Mouse (Mus musculus): ENCODE measurements at regions not wholly inside any gene's neighbourhood (a gene's known extent, or its start where the extent isn't known, plus 50 kb on each side); places are given as distances from the start of the nearest gene placed in this dataset.

- 44% methylated on average over 3 of the region's 3 CpGs for WGBS
- no peak for TF ChIP-seq POLR2A (IDR thresholded peaks at IDR 0.05; ENCODE audit: insufficient read depth, low read depth, low read length)
- no peak for TF ChIP-seq CTCF (IDR thresholded peaks at IDR 0.05; ENCODE audit: insufficient read depth, low read depth, low read length)
- H3K4me1 ChIP-seq (ENCODE audit: control insufficient read depth, insufficient read depth, low read length): no peaks in the 10 kb centered on the region
- no peak overlapping the region for H3K27ac ChIP-seq (ENCODE audit: insufficient read depth, low read depth, low read length)
- H3K4me3 ChIP-seq (ENCODE audit: insufficient read depth, low read depth, low read length): no peak overlapping the region
These were observed 988.5 kb upstream of the Tenm2 start for GRCm38 (mm10) chr11:38224300-38224699.

- 44% methylated on average over 2 of the region's 2 CpGs for WGBS
- H3K27ac ChIP-seq (ENCODE audit: insufficient read depth, low read depth, low read length): no peak overlapping the region
- no peaks in the 10 kb centered on the region for H3K4me1 ChIP-seq (ENCODE audit: control insufficient read depth, insufficient read depth, low read length)
- H3K4me3 ChIP-seq (ENCODE audit: insufficient read depth, low read depth, low read length): no peak overlapping the region
- TF ChIP-seq CTCF (IDR thresholded peaks at IDR 0.05; ENCODE audit: insufficient read depth, low read depth, low read length) (no peak), POLR2A (IDR thresholded peaks at IDR 0.05; ENCODE audit: insufficient read depth, low read depth, low read length) (no peak)
These were observed 967.6 kb upstream of the Tenm2 start for GRCm38 (mm10) chr11:38203347-38203746.

GRCm38 (mm10) chr11:38201136-38201741 is 965.5 kb upstream of the Tenm2 start:
- Histone ChIP-seq H3K4me1 (ENCODE audit: control insufficient read depth, insufficient read depth, low read length) (no peaks in the 10 kb centered on the region), H3K27ac (ENCODE audit: insufficient read depth, low read depth, low read length) (no peak overlapping the region), H3K4me3 (ENCODE audit: insufficient read depth, low read depth, low read length) (no peak overlapping the region)
- TF ChIP-seq POLR2A (IDR thresholded peaks at IDR 0.05; ENCODE audit: insufficient read depth, low read depth, low read length) (no peak), CTCF (IDR thresholded peaks at IDR 0.05; ENCODE audit: insufficient read depth, low read depth, low read length) (no peak)
- 34% methylated on average over 3 of the region's 3 CpGs for WGBS

DNA sequence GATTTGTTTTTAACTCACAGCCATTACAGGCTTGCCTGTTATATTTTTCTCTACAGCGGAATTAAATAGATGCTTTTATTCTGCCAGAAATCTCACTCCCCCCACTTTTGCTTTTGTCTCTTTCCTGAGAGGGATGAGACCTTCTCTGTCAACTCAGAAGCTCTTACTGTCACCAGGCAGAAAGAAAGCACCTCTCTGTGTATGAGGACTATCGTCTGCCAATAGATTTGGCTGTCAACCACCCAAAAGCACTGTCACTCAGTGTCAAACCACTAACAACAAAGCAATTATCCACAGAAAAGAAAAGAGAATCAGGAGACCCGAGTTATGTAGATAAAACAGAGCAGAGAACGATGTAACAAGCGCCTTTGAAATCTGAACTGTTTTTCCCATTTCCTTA is 958.0 kb upstream of the Tenm2 start:
- no peak overlapping the region for H3K4me3 ChIP-seq (ENCODE audit: insufficient read depth, low read depth, low read length)
- H3K27ac ChIP-seq (ENCODE audit: insufficient read depth, low read depth, low read length): no peak overlapping the region; the same call in 1 of the 2 replicates
- 45% methylated on average over 5 of the region's 5 CpGs for WGBS
- H3K4me1 ChIP-seq (ENCODE audit: control insufficient read depth, insufficient read depth, low read length): no peaks in the 10 kb centered on the region
- TF ChIP-seq CTCF (IDR thresholded peaks at IDR 0.05; ENCODE audit: insufficient read depth, low read depth, low read length) (no peak), POLR2A (IDR thresholded peaks at IDR 0.05; ENCODE audit: insufficient read depth, low read depth, low read length) (no peak)

GRCm38 (mm10) chr11:38191895-38192547 is 956.3 kb upstream of the Tenm2 start:
- H3K4me3 ChIP-seq (ENCODE audit: insufficient read depth, low read depth, low read length): no peak overlapping the region
- TF ChIP-seq POLR2A (IDR thresholded peaks at IDR 0.05; ENCODE audit: insufficient read depth, low read depth, low read length) (no peak), CTCF (IDR thresholded peaks at IDR 0.05; ENCODE audit: insufficient read depth, low read depth, low read length) (no peak)
- no peak overlapping the region for H3K27ac ChIP-seq (ENCODE audit: insufficient read depth, low read depth, low read length)
- H3K4me1 ChIP-seq (ENCODE audit: control insufficient read depth, insufficient read depth, low read length): no peaks in the 10 kb centered on the region
- 40% methylated on average over 2 of the region's 2 CpGs for WGBS

- H3K4me3 ChIP-seq (ENCODE audit: insufficient read depth, low read depth, low read length): no peak overlapping the region
- no peak overlapping the region for H3K27ac ChIP-seq (ENCODE audit: insufficient read depth, low read depth, low read length)
- 52% methylated on average over 3 of the region's 3 CpGs for WGBS
- H3K4me1 ChIP-seq (ENCODE audit: control insufficient read depth, insufficient read depth, low read length): no peaks in the 10 kb centered on the region
- TF ChIP-seq CTCF (IDR thresholded peaks at IDR 0.05; ENCODE audit: insufficient read depth, low read depth, low read length): no peak
- TF ChIP-seq POLR2A (IDR thresholded peaks at IDR 0.05; ENCODE audit: insufficient read depth, low read depth, low read length): no peak
These were observed 955.7 kb upstream of the Tenm2 start for GRCm38 (mm10) chr11:38191437-38191836.

DNA sequence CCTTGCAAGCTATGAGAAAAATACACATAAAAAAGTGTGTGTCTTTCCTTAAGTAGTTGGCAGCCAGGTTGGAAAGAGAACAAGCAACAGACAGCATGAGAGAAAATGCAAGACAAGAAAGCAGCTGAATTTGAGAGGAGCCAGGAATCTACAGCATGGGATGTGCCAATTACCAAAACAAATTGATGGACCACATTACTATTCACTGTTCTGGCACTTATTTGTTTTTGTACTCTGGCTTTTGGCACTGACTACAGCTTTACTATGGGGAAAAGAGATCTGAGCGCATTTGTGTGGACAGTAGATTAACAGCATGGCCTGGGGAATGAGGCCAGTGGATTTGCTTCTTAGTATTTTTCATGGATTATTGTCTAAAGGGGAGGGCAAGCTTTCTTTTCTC is 935.0 kb upstream of the Tenm2 start:
- Histone ChIP-seq H3K4me3 (ENCODE audit: insufficient read depth, low read depth, low read length) (no peak overlapping the region), H3K27ac (ENCODE audit: insufficient read depth, low read depth, low read length) (no peak overlapping the region), H3K4me1 (ENCODE audit: control insufficient read depth, insufficient read depth, low read length) (no peaks in the 10 kb centered on the region)
- 71% methylated on average over 1 of the region's 1 CpGs for WGBS
- TF ChIP-seq CTCF (IDR thresholded peaks at IDR 0.05; ENCODE audit: insufficient read depth, low read depth, low read length) (no peak), POLR2A (IDR thresholded peaks at IDR 0.05; ENCODE audit: insufficient read depth, low read depth, low read length) (no peak)

GRCm38 (mm10) chr11:38158310-38158709 is 922.5 kb upstream of the Tenm2 start:
- H3K4me3 ChIP-seq (ENCODE audit: insufficient read depth, low read depth, low read length): no peak overlapping the region
- WGBS: 97% methylated on average over 4 of the region's 4 CpGs
- TF ChIP-seq POLR2A (IDR thresholded peaks at IDR 0.05; ENCODE audit: insufficient read depth, low read depth, low read length) (no peak), CTCF (IDR thresholded peaks at IDR 0.05; ENCODE audit: insufficient read depth, low read depth, low read length) (no peak)
- H3K27ac ChIP-seq (ENCODE audit: insufficient read depth, low read depth, low read length): no peak overlapping the region
- H3K4me1 ChIP-seq (ENCODE audit: control insufficient read depth, insufficient read depth, low read length): no peaks in the 10 kb centered on the region

DNA sequence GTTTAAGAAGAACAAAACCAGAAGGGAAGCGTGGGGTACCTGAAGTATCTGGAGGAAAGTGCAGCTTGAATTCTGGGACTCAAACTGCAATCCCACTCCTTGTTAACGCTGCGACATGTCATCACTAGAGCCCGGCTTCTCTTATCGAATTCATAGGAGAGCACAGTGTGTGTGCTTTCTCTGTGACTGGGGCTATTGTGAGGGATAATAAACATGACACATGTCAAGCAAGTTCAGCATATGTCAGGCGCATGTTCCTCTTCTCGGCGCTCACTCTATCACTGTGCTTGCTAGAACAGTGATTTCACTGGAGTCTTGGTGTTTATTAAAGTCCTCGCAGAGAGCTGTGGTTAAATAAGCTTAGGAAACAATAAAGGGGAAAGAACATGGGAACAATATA is 921.2 kb upstream of the Tenm2 start:
- 84% methylated on average over 9 of the region's 9 CpGs for WGBS
- Histone ChIP-seq H3K4me1 (ENCODE audit: control insufficient read depth, insufficient read depth, low read length) (no peaks in the 10 kb centered on the region), H3K4me3 (ENCODE audit: insufficient read depth, low read depth, low read length) (no peak overlapping the region), H3K27ac (ENCODE audit: insufficient read depth, low read depth, low read length) (no peak overlapping the region)
- TF ChIP-seq CTCF (IDR thresholded peaks at IDR 0.05; ENCODE audit: insufficient read depth, low read depth, low read length) (no peak), POLR2A (IDR thresholded peaks at IDR 0.05; ENCODE audit: insufficient read depth, low read depth, low read length) (no peak)

Measured in olfactory bulb, adult 2 months (tissue).